Mouse (Mus musculus): ENCODE measurements around the gene Efnb3. TPM values are rescaled to one million over a fixed set of nuclear protein-coding genes. Genes with fewer than 3 reads are reported as not detected.

The Efnb3 gene
- 5.5 and 5.7 TPM in 2 replicates for polyA plus RNA-seq (2014; fragmentation: Nextera tagmentation; extraction: Ambion mirVana)

GRCm38 (mm10) chr11:69559851-69560765, at the start of gene Efnb3:
Efnb3 (minus strand) TSS chr11:69560205.
- H3K4me2 ChIP-seq (replicated peaks; ENCODE audit: low read depth, low read length): peak within 1 kb of the TSS; percentile 94
- peak within 1 kb of the TSS; percentile 66 for H3K4me3 ChIP-seq (ENCODE audit: low read depth, low read length)
- H3K27ac ChIP-seq (ENCODE audit: low read length): peak within 1 kb of the TSS; percentile 44
- ATAC-seq (ENCODE audit: insufficient number of reproducible peaks, insufficient read depth, low FRiP score, low read depth): peak; percentile 51; the same call in 1 of the 2 replicates
- peaks cover 12% of the 10 kb centered on the region; the same call in 1 of the 2 replicates for H3K36me3 ChIP-seq (ENCODE audit: control insufficient read depth, insufficient read depth, low read length)
- peak within 1 kb of the TSS; percentile 68 for H3K9ac ChIP-seq (replicated peaks; ENCODE audit: low read depth, low read length)
- no peaks in the 10 kb centered on the region for H3K27me3 ChIP-seq (ENCODE audit: control insufficient read depth, insufficient read depth, low read length)
- peaks cover 15% of the 10 kb centered on the region; the same call in 1 of the 2 replicates for H3K4me1 ChIP-seq (ENCODE audit: control insufficient read depth, insufficient read depth, low read length)
- WGBS: 2% methylated on average over 57 of the region's 59 CpGs
- H3K9me3 ChIP-seq (ENCODE audit: control insufficient read depth, low read depth, low read length): no peaks in the 10 kb centered on the region

GRCm38 (mm10) chr11:69609416-69609815, 49.4 kb upstream of the Efnb3 start:
- no peak overlapping the region for H3K9ac ChIP-seq (replicated peaks; ENCODE audit: low read depth, low read length)
- 60% methylated on average over 7 of the region's 7 CpGs for WGBS
- no peak overlapping the region for H3K4me2 ChIP-seq (replicated peaks; ENCODE audit: low read depth, low read length)
- H3K4me3 ChIP-seq (ENCODE audit: low read depth, low read length): no peak overlapping the region
- H3K4me1 ChIP-seq (ENCODE audit: control insufficient read depth, insufficient read depth, low read length): 0 out of 2 replicates have a peak, but pooled peaks cover 3% of the 10 kb centered on the region
- H3K27ac ChIP-seq (ENCODE audit: low read length): no peak overlapping the region
- no peaks in the 10 kb centered on the region for H3K36me3 ChIP-seq (ENCODE audit: control insufficient read depth, insufficient read depth, low read length)
- no peak for ATAC-seq (ENCODE audit: insufficient number of reproducible peaks, insufficient read depth, low FRiP score, low read depth)
- no peaks in the 10 kb centered on the region for H3K9me3 ChIP-seq (ENCODE audit: control insufficient read depth, low read depth, low read length)
- H3K27me3 ChIP-seq (ENCODE audit: control insufficient read depth, insufficient read depth, low read length): no peaks in the 10 kb centered on the region

- H3K36me3 ChIP-seq (ENCODE audit: control insufficient read depth, insufficient read depth, low read length): no peaks in the 10 kb centered on the region
- H3K27me3 ChIP-seq (ENCODE audit: control insufficient read depth, insufficient read depth, low read length): no peaks in the 10 kb centered on the region
- ATAC-seq (ENCODE audit: insufficient number of reproducible peaks, insufficient read depth, low FRiP score, low read depth): no peak
- no peak overlapping the region for H3K4me3 ChIP-seq (ENCODE audit: low read depth, low read length)
- H3K9ac ChIP-seq (replicated peaks; ENCODE audit: low read depth, low read length): no peak overlapping the region
- no peak overlapping the region for H3K27ac ChIP-seq (ENCODE audit: low read length)
- H3K4me2 ChIP-seq (replicated peaks; ENCODE audit: low read depth, low read length): no peak overlapping the region
- WGBS: 93% methylated on average over 3 of the region's 3 CpGs
- 0 out of 2 replicates have a peak, but pooled peaks cover 5% of the 10 kb centered on the region for H3K4me1 ChIP-seq (ENCODE audit: control insufficient read depth, insufficient read depth, low read length)
- H3K9me3 ChIP-seq (ENCODE audit: control insufficient read depth, low read depth, low read length): no peaks in the 10 kb centered on the region
These were observed 48.5 kb upstream of the Efnb3 start for GRCm38 (mm10) chr11:69608525-69608924.

GRCm38 (mm10) chr11:69606832-69607231, 46.8 kb upstream of the Efnb3 start:
- H3K27ac ChIP-seq (ENCODE audit: low read length): no peak overlapping the region
- ATAC-seq (ENCODE audit: insufficient number of reproducible peaks, insufficient read depth, low FRiP score, low read depth): no peak
- H3K9ac ChIP-seq (replicated peaks; ENCODE audit: low read depth, low read length): no peak overlapping the region
- H3K36me3 ChIP-seq (ENCODE audit: control insufficient read depth, insufficient read depth, low read length): no peaks in the 10 kb centered on the region
- 83% methylated on average over 2 of the region's 2 CpGs for WGBS
- H3K9me3 ChIP-seq (ENCODE audit: control insufficient read depth, low read depth, low read length): no peaks in the 10 kb centered on the region
- no peak overlapping the region for H3K4me3 ChIP-seq (ENCODE audit: low read depth, low read length)
- no peak overlapping the region for H3K4me2 ChIP-seq (replicated peaks; ENCODE audit: low read depth, low read length)
- peaks cover 9% of the 10 kb centered on the region; the same call in 1 of the 2 replicates for H3K4me1 ChIP-seq (ENCODE audit: control insufficient read depth, insufficient read depth, low read length)
- no peaks in the 10 kb centered on the region for H3K27me3 ChIP-seq (ENCODE audit: control insufficient read depth, insufficient read depth, low read length)

GRCm38 (mm10) chr11:69606491-69606795, 46.4 kb upstream of the Efnb3 start:
- Histone ChIP-seq H3K9ac (replicated peaks; ENCODE audit: low read depth, low read length) (no peak overlapping the region), H3K4me2 (replicated peaks; ENCODE audit: low read depth, low read length) (peak overlapping the region; percentile 100), H3K4me1 (ENCODE audit: control insufficient read depth, insufficient read depth, low read length) (peaks cover 13% of the 10 kb centered on the region; the same call in 1 of the 2 replicates), H3K4me3 (ENCODE audit: low read depth, low read length) (peak overlapping the region; percentile 62; the same call in 1 of the 2 replicates), H3K9me3 (ENCODE audit: control insufficient read depth, low read depth, low read length) (no peaks in the 10 kb centered on the region), H3K36me3 (ENCODE audit: control insufficient read depth, insufficient read depth, low read length) (no peaks in the 10 kb centered on the region), H3K27ac (ENCODE audit: low read length) (no peak overlapping the region), H3K27me3 (ENCODE audit: control insufficient read depth, insufficient read depth, low read length) (no peaks in the 10 kb centered on the region)
- WGBS: 54% methylated on average over 2 of the region's 2 CpGs
- ATAC-seq (ENCODE audit: insufficient number of reproducible peaks, insufficient read depth, low FRiP score, low read depth): no peak

DNA sequence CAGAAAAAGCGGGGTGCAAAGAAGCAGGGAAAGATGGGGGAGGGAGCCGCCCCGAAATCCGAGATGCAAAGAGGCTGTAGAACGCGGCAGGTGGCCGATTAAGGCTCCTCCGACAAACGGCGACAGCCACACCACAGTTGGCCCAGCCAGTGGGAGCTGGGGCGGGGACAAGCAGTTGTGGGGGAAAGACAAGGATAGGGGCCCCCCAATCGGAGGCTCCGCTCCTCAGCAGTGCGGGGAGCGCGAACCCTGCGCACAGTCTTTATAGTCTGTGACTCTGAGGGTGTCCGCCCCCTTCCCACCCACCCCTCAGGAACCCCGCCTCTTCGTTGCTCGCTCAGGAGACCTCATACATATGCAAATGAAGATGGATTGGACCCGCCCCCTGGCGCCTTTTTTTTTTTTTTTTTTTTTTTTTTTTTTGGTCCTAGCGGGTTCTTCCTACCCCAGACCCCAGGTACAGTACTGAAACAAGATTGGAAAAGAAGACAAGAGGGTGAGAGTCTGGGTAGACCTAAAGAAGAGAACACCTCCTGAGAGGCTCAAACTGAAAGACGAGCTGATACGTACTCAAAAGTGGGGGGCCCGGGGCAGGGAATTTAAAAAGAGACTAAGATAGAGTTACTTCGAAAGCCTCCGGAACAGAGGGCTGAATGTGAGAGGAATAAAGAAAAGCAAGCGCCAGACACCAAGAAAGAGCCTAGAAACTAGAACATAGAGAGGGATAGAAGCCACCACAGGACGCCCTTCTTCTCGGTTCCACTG, 45.9 kb upstream of the Efnb3 start, which contains the start of gene Atp1b2:
TSS of gene Atp1b2 (minus strand) at position 217 of the 765 bp plus-strand sequence.
- Histone ChIP-seq H3K27ac (ENCODE audit: low read length) (peak within 1 kb of the TSS; percentile 27; the same call in 1 of the 2 replicates), H3K4me2 (replicated peaks; ENCODE audit: low read depth, low read length) (peak within 1 kb of the TSS; percentile 100), H3K4me3 (ENCODE audit: low read depth, low read length) (peak within 1 kb of the TSS; percentile 62), H3K9ac (replicated peaks; ENCODE audit: low read depth, low read length) (peak within 1 kb of the TSS; percentile 48), H3K9me3 (ENCODE audit: control insufficient read depth, low read depth, low read length) (no peaks in the 10 kb centered on the region), H3K4me1 (ENCODE audit: control insufficient read depth, insufficient read depth, low read length) (peaks cover 13% of the 10 kb centered on the region; the same call in 1 of the 2 replicates), H3K27me3 (ENCODE audit: control insufficient read depth, insufficient read depth, low read length) (no peaks in the 10 kb centered on the region), H3K36me3 (ENCODE audit: control insufficient read depth, insufficient read depth, low read length) (no peaks in the 10 kb centered on the region)
- ATAC-seq (ENCODE audit: insufficient number of reproducible peaks, insufficient read depth, low FRiP score, low read depth): peak; percentile 86
- WGBS: 3% methylated on average over 32 of the region's 32 CpGs

DNA sequence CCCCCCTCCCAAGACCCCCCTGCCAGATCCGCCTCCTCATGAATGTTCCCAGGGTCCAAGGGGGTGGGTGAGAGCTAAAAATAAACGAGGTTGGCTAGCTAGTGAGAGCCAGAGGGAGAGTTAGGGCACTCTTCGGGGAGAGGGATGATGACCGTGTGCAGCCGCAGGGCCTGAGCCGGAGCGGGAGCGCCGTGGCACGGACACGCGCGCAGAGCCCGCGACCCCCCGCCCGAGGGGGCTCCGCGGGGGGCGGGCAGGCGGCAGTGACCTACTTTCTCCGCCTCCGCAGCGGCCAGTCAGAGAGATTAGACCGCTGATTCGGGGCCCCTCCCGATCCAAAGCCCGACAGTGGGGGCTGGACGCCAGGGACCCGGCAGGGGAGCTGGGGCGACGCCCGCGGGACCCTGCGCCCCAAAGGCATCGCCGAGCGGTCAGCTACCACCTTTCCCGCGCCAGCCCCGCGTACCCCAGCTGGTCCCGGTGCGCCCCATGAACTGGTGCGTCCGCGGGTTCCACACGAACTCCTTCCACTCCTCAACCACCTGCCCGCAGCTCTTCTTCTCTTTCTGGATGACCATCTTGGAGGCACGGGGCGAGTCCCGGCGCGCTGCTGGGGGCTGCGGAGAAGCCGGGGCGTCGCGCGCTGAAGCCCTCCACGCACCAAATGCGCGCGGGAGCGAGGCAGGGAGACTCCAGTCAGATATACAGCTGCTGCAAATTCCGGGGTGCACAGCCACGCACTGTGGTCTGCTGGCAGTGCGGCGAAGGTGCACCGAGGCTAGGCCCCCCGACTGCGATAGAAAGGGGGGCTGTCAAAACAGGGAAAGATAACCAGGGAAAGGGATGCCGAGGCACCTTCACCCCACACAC, 45.0 kb upstream of the Efnb3 start:
- H3K4me2 ChIP-seq (replicated peaks; ENCODE audit: low read depth, low read length): peak overlapping the region; percentile 100
- H3K9me3 ChIP-seq (ENCODE audit: control insufficient read depth, low read depth, low read length): no peaks in the 10 kb centered on the region
- ATAC-seq (ENCODE audit: insufficient number of reproducible peaks, insufficient read depth, low FRiP score, low read depth): no peak
- peak overlapping the region; percentile 27; the same call in 1 of the 2 replicates for H3K27ac ChIP-seq (ENCODE audit: low read length)
- H3K9ac ChIP-seq (replicated peaks; ENCODE audit: low read depth, low read length): peak overlapping the region; percentile 48
- H3K36me3 ChIP-seq (ENCODE audit: control insufficient read depth, insufficient read depth, low read length): no peaks in the 10 kb centered on the region
- WGBS: under 1% methylated on average over 65 of the region's 73 CpGs
- peak overlapping the region; percentile 62 for H3K4me3 ChIP-seq (ENCODE audit: low read depth, low read length)
- H3K27me3 ChIP-seq (ENCODE audit: control insufficient read depth, insufficient read depth, low read length): no peaks in the 10 kb centered on the region
- peaks cover 20% of the 10 kb centered on the region for H3K4me1 ChIP-seq (ENCODE audit: control insufficient read depth, insufficient read depth, low read length)
